Mouse (Mus musculus) CH12.LX (cell line): ENCODE measurements at regions not wholly inside any gene's neighbourhood (a gene's known extent, or its start where the extent isn't known, plus 50 kb on each side); places are given as distances from the start of the nearest gene placed in this dataset.

Experiments used
- DNase-seq: peaks from one replicate; pipeline ENCODE4 v3.0.0-alpha.2; 2013; ENCODE audit errors: extremely low read depth
- H3K27ac ChIP-seq: 2 replicates; pipeline ENCODE4 v1.5.1; 2012; ENCODE audit warnings: low read depth, mild to moderate bottlenecking, control low read depth, moderate library complexity; ENCODE audit not compliant: insufficient read depth
- H3K27me3 ChIP-seq: replicated peaks from 2 replicates; pipeline ENCODE3; 2012; ENCODE audit warnings: inconsistent platforms
- H3K36me3 ChIP-seq, 2 experiments: replicated peaks in 1 of 2; 2 replicates each; pipeline versions ENCODE3 to v1.6.1; 2012; ENCODE audit warnings: inconsistent platforms in 1 of 2, low read length in 1 of 2, mild to moderate bottlenecking in 1 of 2, mixed read lengths in 1 of 2, moderate library complexity in 1 of 2; ENCODE audit not compliant: control insufficient read depth in 1 of 2, insufficient read depth in 1 of 2
- H3K4me1 ChIP-seq, 2 experiments: 2 replicates each; pipeline ENCODE4 v1.6.1; 2012; ENCODE audit warnings: inconsistent platforms in 1 of 2, moderate library complexity in 1 of 2; ENCODE audit not compliant: insufficient read depth in 2 of 2, control insufficient read depth in 1 of 2
- H3K4me2 ChIP-seq: 2 replicates; pipeline ENCODE4 v1.6.1; 2012; ENCODE audit warnings: low read depth, mild to moderate bottlenecking, control low read depth; ENCODE audit not compliant: poor library complexity, insufficient read depth, severe bottlenecking
- H3K4me3 ChIP-seq, 3 experiments: fragments of 150-350 bp in 1 of 3; sonication (generic) in 1 of 3; replicated peaks in 1 of 3; 2 replicates each; pipeline versions ENCODE3 to v1.5.1; 2011 to 2012; ENCODE audit warnings: low read depth in 2 of 3, low read length in 2 of 3, mild to moderate bottlenecking in 2 of 3, moderate library complexity in 2 of 3, control low read depth in 1 of 3, improper control_type of control experiment in 1 of 3, inconsistent platforms in 1 of 3, mixed read lengths in 1 of 3; ENCODE audit not compliant: poor library complexity in 1 of 3
- H3K79me2 ChIP-seq: replicated peaks from 2 replicates; pipeline ENCODE4 v1.6.1; 2012; ENCODE audit warnings: mild to moderate bottlenecking, moderate library complexity; ENCODE audit not compliant: control insufficient read depth, poor library complexity, insufficient read depth, severe bottlenecking; ENCODE audit errors: extremely low read depth
- H3K9ac ChIP-seq: 2 replicates; pipeline ENCODE4 v1.6.1; 2012; ENCODE audit warnings: low read depth, mild to moderate bottlenecking, control low read depth, moderate library complexity; ENCODE audit not compliant: insufficient read depth
- H3K9me3 ChIP-seq: replicated peaks from 2 replicates; pipeline ENCODE3; 2012; ENCODE audit warnings: low read length, inconsistent platforms, mixed read lengths
- CHD1 ChIP-seq: IDR thresholded peaks from 2 replicates; pipeline ENCODE4 v1.6.1; 2012; ENCODE audit warnings: low read depth, low read length, improper control_type of control experiment, inconsistent platforms
- CTCF ChIP-seq, 2 experiments: IDR thresholded peaks in 1 of 2; conservative IDR thresholded peaks in 1 of 2; 2 replicates each; pipeline ENCODE4 v1.5.1; 2011 to 2012; ENCODE audit warnings: low read depth in 2 of 2, low read length in 2 of 2, improper control_type of control experiment in 1 of 2, inconsistent platforms in 1 of 2, mild to moderate bottlenecking in 1 of 2, moderate library complexity in 1 of 2
- E2F4 ChIP-seq: IDR thresholded peaks from 2 replicates; pipeline ENCODE4 v1.6.1; 2011; ENCODE audit warnings: low read depth, low read length, improper control_type of control experiment; ENCODE audit not compliant: insufficient replicate concordance
- ELF1 ChIP-seq: IDR thresholded peaks from 2 replicates; pipeline ENCODE4 v1.6.1; 2014; ENCODE audit warnings: low read depth, mild to moderate bottlenecking, inconsistent platforms, low read length, improper control_type of control experiment
- EP300 ChIP-seq: IDR thresholded peaks from 2 replicates; pipeline ENCODE4 v1.6.1; 2011; ENCODE audit warnings: low read length, improper control_type of control experiment
- IRF4 ChIP-seq: IDR thresholded peaks from 2 replicates; pipeline ENCODE4 v1.6.1; 2014; ENCODE audit warnings: low read depth, mild to moderate bottlenecking, inconsistent platforms, low read length, improper control_type of control experiment
- JUND ChIP-seq: conservative IDR thresholded peaks from 2 replicates; pipeline ENCODE4 v1.6.1; 2011; ENCODE audit warnings: low read depth, low read length, improper control_type of control experiment
- MAFK ChIP-seq: IDR thresholded peaks from 2 replicates; pipeline ENCODE4 v1.6.1; 2011; ENCODE audit warnings: low read length, improper control_type of control experiment; ENCODE audit not compliant: insufficient replicate concordance
- MAX ChIP-seq: IDR thresholded peaks from 2 replicates; pipeline ENCODE4 v1.6.1; 2011; ENCODE audit warnings: low read length, improper control_type of control experiment
- MEF2A ChIP-seq: IDR thresholded peaks from 2 replicates; pipeline ENCODE4 v1.6.1; 2014; ENCODE audit warnings: low read depth, mild to moderate bottlenecking, inconsistent platforms, low read length, improper control_type of control experiment, borderline replicate concordance
- PAX5 ChIP-seq: IDR thresholded peaks from 2 replicates; pipeline ENCODE4 v1.6.1; 2012; ENCODE audit warnings: low read length, inconsistent platforms, mixed read lengths
- RAD21 ChIP-seq: IDR thresholded peaks from 2 replicates; pipeline ENCODE4 v1.6.1; 2011; ENCODE audit warnings: low read depth, mild to moderate bottlenecking, low read length, improper control_type of control experiment, moderate library complexity
- RCOR1 ChIP-seq: conservative IDR thresholded peaks from 2 replicates; pipeline ENCODE4 v1.6.1; 2012; ENCODE audit warnings: low read depth, mild to moderate bottlenecking, inconsistent platforms, low read length, improper control_type of control experiment
- SMC3 ChIP-seq: IDR thresholded peaks from 2 replicates; pipeline ENCODE4 v1.6.1; 2011; ENCODE audit warnings: low read depth, low read length, improper control_type of control experiment
- TCF12 ChIP-seq: IDR thresholded peaks from 2 replicates; pipeline ENCODE4 v1.6.1; 2014; ENCODE audit warnings: low read depth, mild to moderate bottlenecking, inconsistent platforms, low read length, improper control_type of control experiment
- UBTF ChIP-seq: IDR thresholded peaks from 2 replicates; pipeline ENCODE4 v1.6.1; 2012; ENCODE audit warnings: low read depth, mild to moderate bottlenecking, inconsistent platforms, low read length, improper control_type of control experiment, moderate library complexity
- USF1 ChIP-seq: IDR thresholded peaks from 2 replicates; pipeline ENCODE4 v1.6.1; 2014; ENCODE audit warnings: low read depth, mild to moderate bottlenecking, inconsistent platforms, low read length, improper control_type of control experiment
- ZC3H11A ChIP-seq: IDR thresholded peaks from 2 replicates; pipeline ENCODE4 v1.6.1; 2012; ENCODE audit warnings: low read depth, mild to moderate bottlenecking, inconsistent platforms, low read length, improper control_type of control experiment
- ZNF384 ChIP-seq: IDR thresholded peaks from 2 replicates; pipeline ENCODE4 v1.6.1; 2012; ENCODE audit warnings: low read depth, low read length, improper control_type of control experiment, inconsistent platforms
- dilution Hi-C: fragments of 300-500 bp; cut with MboI; formaldehyde crosslinking; loops from 2 replicates; pipeline ENCODE4 v1.14.3; 2020; ENCODE audit warnings: low sequenced_read_pairs; ENCODE audit not compliant: extremely low pct_unique_long_range_greater_than_20kb, extremely low pct_ligation_motif_present
- in situ Hi-C: fragments of 300-500 bp; cut with MboI; formaldehyde crosslinking; loops from 3 replicates; pipeline ENCODE4 v1.14.3; 2019; ENCODE audit warnings: low sequenced_read_pairs, low pct_ligation_motif_present, low pct_unique_long_range_greater_than_20kb, mixed read lengths

GRCm38 (mm10) chr17:88116321-88116720, 51.2 kb upstream of the Fbxo11 start:
- H3K4me1 ChIP-seq: peaks cover 12 to 62% of the 10 kb centered on the region in 2 experiments
- no peak for DNase-seq
- dilution Hi-C loops: no loop called here
- H3K36me3 ChIP-seq: no peaks in the 10 kb centered on the region
- H3K79me2 ChIP-seq: no peaks in the 10 kb centered on the region
- no peaks in the 10 kb centered on the region for H3K27me3 ChIP-seq
- no peak overlapping the region for H3K4me2 ChIP-seq
- in situ Hi-C loops: loop anchor here (5.0 kb wide), 1 partner anchor 41 kb away; no protein-coding TSS in a partner anchor
- no peak overlapping the region for H3K27ac ChIP-seq
- peak; percentile 57 for TF ChIP-seq ZNF384
- no peak for TF ChIP-seq ZC3H11A
- TF ChIP-seq, all 38 proteins: peak for 1
- no peak overlapping the region for H3K9ac ChIP-seq
- no peaks in the 10 kb centered on the region for H3K9me3 ChIP-seq
- H3K4me3 ChIP-seq: no peak overlapping the region

GRCm38 (mm10) chr17:88118714-88119113, 53.6 kb upstream of the Fbxo11 start:
- H3K4me1 ChIP-seq: peaks cover 12 to 54% of the 10 kb centered on the region in 2 experiments
- no peaks in the 10 kb centered on the region for H3K27me3 ChIP-seq
- no peaks in the 10 kb centered on the region for H3K79me2 ChIP-seq
- dilution Hi-C loops (no loop called here), in situ Hi-C loops (loop anchor here (5.0 kb wide), 1 partner anchor 39 kb away; no protein-coding TSS in a partner anchor)
- no peaks in the 10 kb centered on the region for H3K36me3 ChIP-seq
- DNase-seq: no peak
- peaks cover 14% of the 10 kb centered on the region for H3K9me3 ChIP-seq
- no peak overlapping the region for H3K9ac ChIP-seq
- no peak overlapping the region for H3K4me2 ChIP-seq
- TF ChIP-seq ZNF384 (0 out of 2 replicates have a peak, but pooled peaks have one; percentile 18), USF1 (no peak)
- H3K27ac ChIP-seq: no peak overlapping the region
- H3K4me3 ChIP-seq: no peak overlapping the region

- H3K27me3 ChIP-seq: no peaks in the 10 kb centered on the region
- H3K27ac ChIP-seq: no peak overlapping the region
- dilution Hi-C loops: no loop called here
- peak; percentile 51 for DNase-seq
- peaks cover 3 to 29% of the 10 kb centered on the region in 2 experiments; a peak in 3 of 4 replicates for H3K4me1 ChIP-seq
- TF ChIP-seq EP300 (0 out of 2 replicates have a peak, but pooled peaks have one; percentile 31), JUND (peak; percentile 48; the same call in 1 of the 2 replicates), MAFK (no peak)
- TF ChIP-seq, all 38 proteins: peak for 2
- no peak overlapping the region for H3K4me2 ChIP-seq
- H3K9me3 ChIP-seq: peaks cover 14% of the 10 kb centered on the region
- in situ Hi-C loops: no loop called here
- H3K4me3 ChIP-seq: no peak overlapping the region
- H3K36me3 ChIP-seq: no peaks in the 10 kb centered on the region
- H3K9ac ChIP-seq: no peak overlapping the region
- H3K79me2 ChIP-seq: no peaks in the 10 kb centered on the region
Measured at GRCm38 (mm10) chr17:88123711-88124110, 58.6 kb upstream of the Fbxo11 start.

GRCm38 (mm10) chr17:88127126-88127525, 62.0 kb upstream of the Fbxo11 start:
- dilution Hi-C loops (no loop called here), in situ Hi-C loops (no loop called here)
- TF ChIP-seq RAD21 (no peak), CTCF (conservative IDR thresholded peaks at IDR 0.05 in 1 of 2, IDR thresholded peaks at IDR 0.05 in 1 of 2; ENCODE audit: low read depth in 2 of 2, low read length in 2 of 2) (no peak), CHD1 (no peak), MAX (no peak), IRF4 (no peak), PAX5 (no peak), ZC3H11A (no peak), ELF1 (no peak), MEF2A (no peak), SMC3 (no peak), UBTF (no peak), TCF12 (no peak), RCOR1 (no peak), E2F4 (no peak)
- H3K4me3 ChIP-seq: no peak overlapping the region
- H3K79me2 ChIP-seq: no peaks in the 10 kb centered on the region
- no peak for DNase-seq
- H3K27me3 ChIP-seq: no peaks in the 10 kb centered on the region
- H3K9ac ChIP-seq: no peak overlapping the region
- H3K27ac ChIP-seq: no peak overlapping the region
- peaks cover 13% of the 10 kb centered on the region for H3K9me3 ChIP-seq
- H3K4me1 ChIP-seq: peaks cover 6 to 34% of the 10 kb centered on the region in 2 experiments; a peak in 3 of 4 replicates
- H3K4me2 ChIP-seq: no peak overlapping the region
- H3K36me3 ChIP-seq: no peaks in the 10 kb centered on the region
